Mouse (Mus musculus): ENCODE results near the gene Rab44. TPM values are rescaled to one million over a fixed set of nuclear protein-coding genes. Genes with fewer than 3 reads are reported as not detected.
"Not testable (repeated sequence)": the region's sequence is repeated elsewhere in the genome, so short reads cannot be mapped to it uniquely, and the experiment has no call there.

Rab44 gene
- 0.23 and 0.49 TPM in 2 replicates for polyA plus RNA-seq (2012; rRNA removed)

DNA sequence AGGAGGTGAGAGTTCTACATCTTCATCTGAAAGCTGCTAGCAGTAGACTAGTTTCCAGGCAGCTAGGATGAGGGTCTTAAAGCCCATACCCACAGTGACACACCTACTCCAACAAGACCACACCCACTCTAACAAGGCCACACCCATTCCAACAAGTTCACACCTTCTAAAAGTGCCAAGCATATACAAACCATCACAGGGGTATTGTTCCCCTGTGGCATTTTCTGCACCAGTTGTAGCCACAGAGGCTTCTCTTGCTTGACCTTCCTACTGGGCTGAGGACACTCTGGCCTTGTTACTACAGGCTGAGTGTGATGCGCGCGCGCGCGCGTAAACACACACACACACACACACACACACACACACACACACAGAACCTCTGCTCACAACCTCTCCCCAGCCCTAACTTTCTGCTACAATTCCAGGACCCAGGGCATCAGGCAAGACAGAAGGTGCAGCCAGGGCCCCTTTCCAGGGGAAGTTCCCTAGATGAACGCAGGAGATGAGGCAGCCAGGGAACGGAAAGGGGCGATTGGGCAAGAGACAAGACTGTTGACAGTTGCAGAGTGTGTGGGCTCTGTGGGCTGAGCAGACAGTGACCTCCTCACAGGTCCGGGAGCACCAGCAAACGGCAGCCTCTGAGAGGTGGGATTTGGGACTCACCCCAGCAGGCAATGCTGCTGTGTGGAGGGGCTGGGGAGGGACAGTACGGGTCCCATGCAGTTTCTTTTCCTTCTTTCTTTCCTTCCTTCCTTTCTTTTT lies at the start of gene Rab44:
Gene Rab44 (plus strand): TSS at position 555 of the 762 bp plus-strand sequence.
- TF ChIP-seq CTCF (IDR thresholded peaks at IDR 0.05; ENCODE audit: borderline replicate concordance, extremely low read depth, insufficient read depth, insufficient read length): no peak
- TF ChIP-seq POLR2A (IDR thresholded peaks at IDR 0.05; ENCODE audit: borderline replicate concordance, extremely low read depth, insufficient read depth, insufficient read length, poor library complexity, severe bottlenecking): no peak
- no peak for DNase-seq (ENCODE audit: low read depth)

DNA sequence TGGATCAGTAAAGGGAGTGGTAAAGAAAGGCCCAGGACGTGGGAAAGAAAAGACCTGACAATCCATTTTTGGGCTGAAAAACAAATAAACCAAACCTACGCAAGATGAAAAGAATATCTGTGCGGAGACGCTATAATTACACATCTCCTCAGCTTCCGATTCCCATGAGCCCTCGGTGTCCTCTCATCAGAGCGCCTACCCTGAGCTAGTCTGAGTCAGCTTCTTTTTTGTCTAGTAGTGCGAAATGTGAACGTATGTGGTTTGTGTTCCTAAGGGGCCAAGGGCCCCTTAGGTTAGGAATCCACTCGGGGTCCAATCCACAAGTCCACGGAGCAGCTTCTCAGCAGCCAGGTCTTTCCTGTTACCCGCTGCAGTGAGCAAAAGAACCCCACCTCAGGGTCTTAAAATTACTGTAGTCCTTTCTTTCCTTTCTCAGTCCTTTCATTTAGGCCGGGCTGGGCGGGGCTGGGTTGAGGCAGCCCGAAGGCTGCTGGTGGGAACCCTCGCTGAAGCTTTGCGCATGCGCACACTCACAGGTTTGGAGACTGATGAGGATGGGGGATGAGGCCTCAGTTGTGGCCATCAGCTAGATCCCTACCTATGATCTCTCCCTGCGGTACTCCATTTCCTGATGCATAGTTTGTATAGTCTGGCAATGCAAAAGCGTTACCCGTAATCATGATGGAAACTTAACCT lies 48.6 kb upstream of the Rab44 start:
- DNase-seq (ENCODE audit: low read depth): no peak
- no peak for TF ChIP-seq CTCF (IDR thresholded peaks at IDR 0.05; ENCODE audit: borderline replicate concordance, extremely low read depth, insufficient read depth, insufficient read length)
- no peak for TF ChIP-seq POLR2A (IDR thresholded peaks at IDR 0.05; ENCODE audit: borderline replicate concordance, extremely low read depth, insufficient read depth, insufficient read length, poor library complexity, severe bottlenecking)

DNA sequence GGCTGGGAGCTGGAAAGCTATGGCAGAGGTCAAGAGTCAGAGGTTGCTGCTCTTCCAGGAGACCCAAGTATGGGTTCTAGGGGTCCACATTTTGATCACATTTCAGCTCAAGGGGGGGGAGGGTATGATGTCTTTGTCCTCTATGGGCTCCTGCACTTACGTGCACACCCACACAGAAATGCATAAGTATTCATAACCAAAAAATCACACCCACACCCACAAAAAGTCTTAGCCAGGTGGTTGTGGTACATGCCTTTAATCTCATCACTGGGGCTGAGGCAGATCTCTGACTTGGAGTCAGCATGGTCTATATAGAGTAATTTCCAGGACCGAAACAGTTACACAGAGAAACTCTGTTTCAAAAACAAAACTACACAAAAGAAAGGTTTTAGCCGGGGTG lies 48.0 kb upstream of the Rab44 start:
- DNase-seq (ENCODE audit: low read depth): no peak
- TF ChIP-seq POLR2A (IDR thresholded peaks at IDR 0.05; ENCODE audit: borderline replicate concordance, extremely low read depth, insufficient read depth, insufficient read length, poor library complexity, severe bottlenecking): no peak
- TF ChIP-seq CTCF (IDR thresholded peaks at IDR 0.05; ENCODE audit: borderline replicate concordance, extremely low read depth, insufficient read depth, insufficient read length): no peak

DNA sequence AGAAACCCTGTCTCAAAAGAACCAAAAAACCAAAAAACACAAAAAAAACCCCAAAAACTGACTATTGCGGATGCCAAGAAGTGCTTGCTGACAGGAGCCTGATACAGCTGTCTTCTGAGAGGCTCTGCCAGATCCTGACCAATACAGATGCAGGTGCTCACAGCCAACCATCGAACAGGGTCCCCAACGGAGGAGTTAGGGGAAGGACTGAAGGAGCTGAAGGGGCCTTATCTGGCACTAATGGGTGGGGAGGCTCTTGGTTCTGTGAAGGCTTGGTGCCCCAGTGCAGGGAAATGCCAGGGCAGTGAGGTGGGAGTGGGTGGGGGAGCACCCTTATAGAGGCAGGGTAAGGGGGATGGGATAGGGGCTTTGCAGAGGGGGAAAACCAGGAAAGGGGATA lies 46.5 kb upstream of the Rab44 start:
- not testable (repeated sequence) for DNase-seq (ENCODE audit: low read depth)

DNA sequence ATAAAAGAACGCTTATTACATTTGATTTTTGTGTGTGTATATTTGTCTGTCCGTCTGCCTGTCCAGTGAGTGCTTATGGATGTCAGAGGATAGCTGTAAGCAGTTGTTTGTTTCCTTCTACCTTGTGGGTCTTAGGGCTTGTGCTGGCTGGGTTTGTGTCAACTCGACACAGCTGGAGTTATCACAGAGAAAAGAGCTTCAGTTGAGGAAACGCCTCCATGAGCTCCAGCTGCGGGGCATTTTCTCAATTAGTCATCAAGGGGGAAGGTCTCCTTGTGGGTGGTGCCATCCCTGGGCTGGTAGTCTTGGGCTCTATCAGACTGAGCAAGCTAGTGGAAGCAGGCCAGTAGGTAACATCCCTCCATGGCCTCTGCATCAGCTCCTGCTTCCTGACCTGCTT lies 46.1 kb upstream of the Rab44 start:
- DNase-seq (ENCODE audit: low read depth): no peak
- no peak for TF ChIP-seq CTCF (IDR thresholded peaks at IDR 0.05; ENCODE audit: borderline replicate concordance, extremely low read depth, insufficient read depth, insufficient read length)
- no peak for TF ChIP-seq POLR2A (IDR thresholded peaks at IDR 0.05; ENCODE audit: borderline replicate concordance, extremely low read depth, insufficient read depth, insufficient read length, poor library complexity, severe bottlenecking)

- no peak for TF ChIP-seq POLR2A (IDR thresholded peaks at IDR 0.05; ENCODE audit: borderline replicate concordance, extremely low read depth, insufficient read depth, insufficient read length, poor library complexity, severe bottlenecking)
- no peak for TF ChIP-seq CTCF (IDR thresholded peaks at IDR 0.05; ENCODE audit: borderline replicate concordance, extremely low read depth, insufficient read depth, insufficient read length)
- DNase-seq (ENCODE audit: low read depth): no peak
Observed at GRCm38 (mm10) chr17:29069063-29069462, 44.9 kb upstream of the Rab44 start.

DNA sequence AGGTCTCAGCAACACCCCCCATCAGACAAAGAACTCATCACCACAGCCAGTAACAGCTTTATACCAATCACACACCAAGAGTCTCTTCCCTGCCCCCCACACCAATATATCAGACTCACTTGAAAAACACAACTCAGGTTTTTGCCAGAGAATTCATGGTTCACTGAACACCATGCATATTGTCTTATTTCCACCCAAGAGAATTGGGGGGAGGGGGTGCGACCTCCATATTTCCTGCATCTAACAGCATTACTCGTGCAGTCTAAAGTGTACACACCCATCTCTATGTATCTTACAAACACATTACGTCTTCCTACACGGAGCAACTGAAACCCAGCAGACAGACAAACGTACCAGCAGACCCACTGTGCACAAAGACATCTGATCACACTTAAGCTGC lies 42.1 kb upstream of the Rab44 start:
- DNase-seq (ENCODE audit: low read depth): no peak

GRCm38 (mm10) chr17:29072701-29073307 lies 41.1 kb upstream of the Rab44 start:
- no peak for TF ChIP-seq CTCF (IDR thresholded peaks at IDR 0.05; ENCODE audit: borderline replicate concordance, extremely low read depth, insufficient read depth, insufficient read length)
- no peak for TF ChIP-seq POLR2A (IDR thresholded peaks at IDR 0.05; ENCODE audit: borderline replicate concordance, extremely low read depth, insufficient read depth, insufficient read length, poor library complexity, severe bottlenecking)
- DNase-seq (ENCODE audit: low read depth): no peak

More for the DNA sequence above, 42.1 kb upstream of the Rab44 start:
- no peak for TF ChIP-seq POLR2A (IDR thresholded peaks at IDR 0.05; ENCODE audit: borderline replicate concordance, extremely low read depth, insufficient read depth, insufficient read length, poor library complexity, severe bottlenecking)
- no peak for TF ChIP-seq CTCF (IDR thresholded peaks at IDR 0.05; ENCODE audit: borderline replicate concordance, extremely low read depth, insufficient read depth, insufficient read length)

- no peak for TF ChIP-seq CTCF (IDR thresholded peaks at IDR 0.05; ENCODE audit: borderline replicate concordance, extremely low read depth, insufficient read depth, insufficient read length)
- no peak for TF ChIP-seq POLR2A (IDR thresholded peaks at IDR 0.05; ENCODE audit: borderline replicate concordance, extremely low read depth, insufficient read depth, insufficient read length, poor library complexity, severe bottlenecking)
- no peak for DNase-seq (ENCODE audit: low read depth)
Observed at GRCm38 (mm10) chr17:29073313-29073712, 40.6 kb upstream of the Rab44 start.

GRCm38 (mm10) chr17:29074085-29074484 lies 39.9 kb upstream of the Rab44 start:
- no peak for DNase-seq (ENCODE audit: low read depth)
- no peak for TF ChIP-seq CTCF (IDR thresholded peaks at IDR 0.05; ENCODE audit: borderline replicate concordance, extremely low read depth, insufficient read depth, insufficient read length)
- no peak for TF ChIP-seq POLR2A (IDR thresholded peaks at IDR 0.05; ENCODE audit: borderline replicate concordance, extremely low read depth, insufficient read depth, insufficient read length, poor library complexity, severe bottlenecking)

GRCm38 (mm10) chr17:29076235-29076634 lies 37.7 kb upstream of the Rab44 start:
- no peak for DNase-seq (ENCODE audit: low read depth)
- TF ChIP-seq CTCF (IDR thresholded peaks at IDR 0.05; ENCODE audit: borderline replicate concordance, extremely low read depth, insufficient read depth, insufficient read length) (no peak), POLR2A (IDR thresholded peaks at IDR 0.05; ENCODE audit: borderline replicate concordance, extremely low read depth, insufficient read depth, insufficient read length, poor library complexity, severe bottlenecking) (no peak)
